Mouse (Mus musculus): Measurements from ENCODE around the gene Rpl36al. TPM values are rescaled to one million over a fixed set of nuclear protein-coding genes. Genes with fewer than 3 reads are reported as not detected.
"Not testable (repeated sequence)": the region's sequence is repeated elsewhere in the genome, so short reads cannot be mapped to it uniquely, and the experiment has no call there.

Gene Rpl36al
- polyA plus RNA-seq, 1 experiment from 2014 or later: 542 TPM

- Histone ChIP-seq H3K27ac (replicated peaks) (no peak overlapping the region), H3K36me3 (no peaks in the 10 kb centered on the region), H3K4me3 (no peak overlapping the region), H3K4me1 (peaks cover 18% of the 10 kb centered on the region), H3K27me3 (ENCODE audit: low read depth, poor library complexity, severe bottlenecking) (no peaks in the 10 kb centered on the region), H3K9me3 (replicated peaks) (no peaks in the 10 kb centered on the region)
- DNase-seq (ENCODE audit: low spot score): no peak
- 56% methylated on average over 3 of the region's 3 CpGs for WGBS
Measured at GRCm38 (mm10) chr12:69164904-69165303, 19.0 kb downstream of the Rpl36al start.

GRCm38 (mm10) chr12:69163586-69163985 lies 20.3 kb downstream of the Rpl36al start:
- not testable (repeated sequence) for H3K27me3 ChIP-seq (ENCODE audit: low read depth, poor library complexity, severe bottlenecking); H3K36me3 ChIP-seq; H3K9me3 ChIP-seq (replicated peaks); H3K4me1 ChIP-seq; DNase-seq (ENCODE audit: low spot score); H3K4me3 ChIP-seq; H3K27ac ChIP-seq (replicated peaks)
- WGBS: 91% methylated on average over 4 of the region's 4 CpGs

GRCm38 (mm10) chr12:69160677-69161076 lies 23.2 kb downstream of the Rpl36al start:
- not testable (repeated sequence) for H3K4me1 ChIP-seq; H3K27me3 ChIP-seq (ENCODE audit: low read depth, poor library complexity, severe bottlenecking); H3K4me3 ChIP-seq; H3K9me3 ChIP-seq (replicated peaks); DNase-seq (ENCODE audit: low spot score); H3K27ac ChIP-seq (replicated peaks)
- H3K36me3 ChIP-seq: peaks cover 23% of the 10 kb centered on the region
- 79% methylated on average over 2 of the region's 2 CpGs for WGBS

DNA sequence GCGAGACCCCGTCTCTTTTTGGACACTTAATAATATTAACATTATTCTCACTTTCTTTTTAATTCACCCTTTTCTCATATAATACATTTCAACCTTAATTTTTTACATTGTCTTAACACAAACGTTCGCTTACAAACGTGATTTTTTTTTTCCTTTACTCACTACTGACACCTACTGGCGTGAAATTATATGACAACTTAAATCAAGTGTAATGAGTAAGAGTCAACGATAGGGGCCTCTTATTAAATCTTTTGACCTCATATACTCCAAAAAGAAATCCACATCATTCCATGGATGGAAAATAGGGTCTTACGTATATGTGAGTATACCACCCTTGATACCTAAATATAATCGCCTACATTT lies 24.3 kb downstream of the Rpl36al start:
- no peaks in the 10 kb centered on the region for H3K9me3 ChIP-seq (replicated peaks)
- H3K27me3 ChIP-seq (ENCODE audit: low read depth, poor library complexity, severe bottlenecking): no peaks in the 10 kb centered on the region
- H3K4me3 ChIP-seq: peak overlapping the region; percentile 28
- peaks cover 29% of the 10 kb centered on the region for H3K36me3 ChIP-seq
- H3K27ac ChIP-seq (replicated peaks): no peak overlapping the region
- H3K4me1 ChIP-seq: peaks cover 5% of the 10 kb centered on the region
- WGBS: 7% methylated on average over 9 of the region's 9 CpGs
- DNase-seq (ENCODE audit: low spot score): peak; percentile 39

GRCm38 (mm10) chr12:69158765-69159577 lies 24.9 kb downstream of the Rpl36al start, which contains the start of gene Rps29:
Rps29 (minus strand) TSS chr12:69159186.
- peak within 1 kb of the TSS; percentile 83 for H3K4me3 ChIP-seq
- peak within 1 kb of the TSS; percentile 97 for H3K27ac ChIP-seq (replicated peaks)
- H3K4me1 ChIP-seq; H3K27me3 ChIP-seq (ENCODE audit: low read depth, poor library complexity, severe bottlenecking); H3K9me3 ChIP-seq (replicated peaks): not testable (repeated sequence)
- under 1% methylated on average over 59 of the region's 68 CpGs for WGBS
- peak; percentile 99 for DNase-seq (ENCODE audit: low spot score)
- peaks cover 29% of the 10 kb centered on the region for H3K36me3 ChIP-seq

DNA sequence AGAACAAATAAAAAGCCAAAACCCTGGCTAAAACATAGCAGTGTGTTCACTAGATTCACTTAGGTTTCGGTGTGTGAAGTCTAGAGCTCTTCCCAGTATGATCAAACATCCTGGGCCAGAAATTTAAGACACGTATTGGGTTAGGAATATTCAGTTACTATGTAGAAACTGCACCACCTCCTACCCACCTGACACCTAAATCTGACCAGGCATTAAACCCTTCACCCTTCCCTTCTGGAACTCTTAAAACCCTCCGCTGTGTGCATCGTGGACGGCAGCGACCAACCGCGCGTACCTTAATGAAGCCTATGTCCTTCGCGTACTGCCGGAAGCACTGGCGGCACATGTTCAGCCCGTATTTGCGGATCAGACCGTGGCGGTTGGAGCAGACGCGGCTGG lies 25.5 kb downstream of the Rpl36al start:
- H3K4me3 ChIP-seq: peak overlapping the region; percentile 83
- no peaks in the 10 kb centered on the region for H3K27me3 ChIP-seq (ENCODE audit: low read depth, poor library complexity, severe bottlenecking)
- peaks cover 5% of the 10 kb centered on the region for H3K4me1 ChIP-seq
- peak overlapping the region; percentile 97 for H3K27ac ChIP-seq (replicated peaks)
- H3K36me3 ChIP-seq: peaks cover 29% of the 10 kb centered on the region
- no peaks in the 10 kb centered on the region for H3K9me3 ChIP-seq (replicated peaks)
- DNase-seq (ENCODE audit: low spot score): no peak
- WGBS: 2% methylated on average over 19 of the region's 19 CpGs

GRCm38 (mm10) chr12:69157107-69157506 lies 26.8 kb downstream of the Rpl36al start:
- peaks cover 29% of the 10 kb centered on the region for H3K36me3 ChIP-seq
- no peak for DNase-seq (ENCODE audit: low spot score)
- H3K27ac ChIP-seq (replicated peaks): no peak overlapping the region
- peaks cover 5% of the 10 kb centered on the region for H3K4me1 ChIP-seq
- H3K27me3 ChIP-seq (ENCODE audit: low read depth, poor library complexity, severe bottlenecking): no peaks in the 10 kb centered on the region
- H3K9me3 ChIP-seq (replicated peaks): no peaks in the 10 kb centered on the region
- WGBS: 92% methylated on average over 2 of the region's 2 CpGs
- H3K4me3 ChIP-seq: peak overlapping the region; percentile 83; the same call in 1 of the 2 replicates

- H3K4me1 ChIP-seq: peaks cover 5% of the 10 kb centered on the region
- H3K27ac ChIP-seq (replicated peaks): no peak overlapping the region
- no peaks in the 10 kb centered on the region for H3K9me3 ChIP-seq (replicated peaks)
- H3K36me3 ChIP-seq: peaks cover 29% of the 10 kb centered on the region
- WGBS: 82% methylated on average over 4 of the region's 4 CpGs
- no peak for DNase-seq (ENCODE audit: low spot score)
- H3K4me3 ChIP-seq: no peak overlapping the region
- no peaks in the 10 kb centered on the region for H3K27me3 ChIP-seq (ENCODE audit: low read depth, poor library complexity, severe bottlenecking)
Measured at GRCm38 (mm10) chr12:69156436-69156835, 27.4 kb downstream of the Rpl36al start.

GRCm38 (mm10) chr12:69155923-69156322 lies 28.0 kb downstream of the Rpl36al start:
- WGBS: 89% methylated on average over 2 of the region's 2 CpGs
- Histone ChIP-seq H3K9me3 (replicated peaks) (no peaks in the 10 kb centered on the region), H3K27me3 (ENCODE audit: low read depth, poor library complexity, severe bottlenecking) (no peaks in the 10 kb centered on the region), H3K4me1 (peaks cover 5% of the 10 kb centered on the region), H3K27ac (replicated peaks) (no peak overlapping the region), H3K36me3 (peaks cover 29% of the 10 kb centered on the region), H3K4me3 (no peak overlapping the region)
- no peak for DNase-seq (ENCODE audit: low spot score)

GRCm38 (mm10) chr12:69150049-69150448 lies 33.8 kb downstream of the Rpl36al start:
- Histone ChIP-seq H3K9me3 (replicated peaks) (no peaks in the 10 kb centered on the region), H3K27me3 (ENCODE audit: low read depth, poor library complexity, severe bottlenecking) (no peaks in the 10 kb centered on the region), H3K36me3 (no peaks in the 10 kb centered on the region), H3K27ac (replicated peaks) (no peak overlapping the region), H3K4me1 (no peaks in the 10 kb centered on the region), H3K4me3 (no peak overlapping the region)
- 86% methylated on average over 13 of the region's 13 CpGs for WGBS
- no peak for DNase-seq (ENCODE audit: low spot score)

GRCm38 (mm10) chr12:69147166-69147735 lies 36.6 kb downstream of the Rpl36al start:
- Histone ChIP-seq H3K4me1 (peaks cover 9% of the 10 kb centered on the region; the same call in 1 of the 2 replicates), H3K36me3 (no peaks in the 10 kb centered on the region), H3K9me3 (replicated peaks) (no peaks in the 10 kb centered on the region), H3K27me3 (ENCODE audit: low read depth, poor library complexity, severe bottlenecking) (no peaks in the 10 kb centered on the region), H3K4me3 (no peak overlapping the region), H3K27ac (replicated peaks) (no peak overlapping the region)
- 91% methylated on average over 5 of the region's 5 CpGs for WGBS
- DNase-seq (ENCODE audit: low spot score): no peak

DNA sequence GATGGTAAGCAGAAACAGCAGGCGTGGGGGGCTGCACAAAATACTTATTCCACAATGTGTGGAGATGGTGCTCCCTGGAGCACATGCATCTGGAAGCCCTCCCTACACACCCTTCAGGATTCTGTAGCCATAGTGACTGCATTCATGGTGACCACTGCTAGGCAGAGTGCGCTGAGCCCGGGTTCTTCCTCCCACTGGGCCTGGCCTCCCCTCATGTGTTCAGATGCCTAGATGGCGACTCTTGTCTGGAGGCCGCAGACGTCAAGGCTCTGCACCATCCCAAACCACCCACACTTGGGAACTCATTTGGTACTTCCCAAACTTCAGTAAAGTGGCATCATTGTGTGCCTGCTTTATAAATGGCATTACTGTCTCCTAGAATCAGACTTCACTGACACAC lies 40.4 kb downstream of the Rpl36al start:
- Histone ChIP-seq H3K9me3 (replicated peaks) (no peaks in the 10 kb centered on the region), H3K27ac (replicated peaks) (no peak overlapping the region), H3K36me3 (no peaks in the 10 kb centered on the region), H3K4me3 (no peak overlapping the region), H3K4me1 (peaks cover 9% of the 10 kb centered on the region; the same call in 1 of the 2 replicates), H3K27me3 (ENCODE audit: low read depth, poor library complexity, severe bottlenecking) (no peaks in the 10 kb centered on the region)
- 66% methylated on average over 6 of the region's 6 CpGs for WGBS
- DNase-seq (ENCODE audit: low spot score): no peak

DNA sequence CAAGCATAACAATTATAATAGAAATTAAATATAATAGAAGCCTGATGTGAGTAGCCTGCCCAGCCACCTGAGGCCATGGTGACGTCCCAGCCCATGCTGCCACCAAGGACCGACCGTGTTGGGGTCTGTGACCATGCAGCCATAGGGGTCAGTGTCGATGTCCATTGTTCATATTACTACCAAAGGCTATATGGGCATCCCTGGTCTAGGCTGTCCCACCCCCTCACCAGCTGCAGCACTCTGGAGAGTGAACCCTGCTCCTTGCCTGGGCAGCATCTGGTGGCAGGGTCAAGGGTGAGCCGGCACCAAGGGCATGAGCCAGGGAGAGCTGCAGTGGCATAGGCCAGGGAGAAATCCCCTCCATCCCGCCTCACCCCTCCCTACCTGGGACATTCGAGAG lies 44.0 kb downstream of the Rpl36al start:
- no peak overlapping the region for H3K4me3 ChIP-seq
- no peaks in the 10 kb centered on the region for H3K36me3 ChIP-seq
- DNase-seq (ENCODE audit: low spot score): no peak

More for the DNA sequence above, 44.0 kb downstream of the Rpl36al start:
- Histone ChIP-seq H3K27me3 (ENCODE audit: low read depth, poor library complexity, severe bottlenecking) (no peaks in the 10 kb centered on the region), H3K27ac (replicated peaks) (no peak overlapping the region), H3K9me3 (replicated peaks) (no peaks in the 10 kb centered on the region), H3K4me1 (peaks cover 9% of the 10 kb centered on the region; the same call in 1 of the 2 replicates)
- WGBS: 88% methylated on average over 7 of the region's 7 CpGs
